In genomic region chr11:18011101-18011733, GRCm38 (mm10) we compare ENCODE assay signal across 8 mouse cellular contexts. TPM values are rescaled to one million over a fixed set of nuclear protein-coding genes. Genes with fewer than 3 reads are reported as not detected.
A peak's percentile ranks its signal among the peaks of the same experiment; 100 is the strongest.
DNase-seq lines count a peak whose midpoint lies in the region; ATAC-seq lines count a peak whose summit lies in the region.

No protein-coding gene starts in this region.

- H3K27me3 ChIP-seq in embryonic facial prominence, embryonic 13.5 days, result no peaks in the 10 kb centered on the region
- no peaks in the 10 kb centered on the region for H3K27me3 ChIP-seq in heart, embryonic 11.5 days (ENCODE audit: control insufficient read depth, insufficient read depth, low read length)
- no peaks in the 10 kb centered on the region for H3K27me3 ChIP-seq in kidney, embryonic 14.5 days (ENCODE audit: control insufficient read depth, insufficient read depth, low read length)

- peak overlapping the region; percentile 17 for H3K4me3 ChIP-seq in embryonic facial prominence, embryonic 13.5 days
- H3K4me3 ChIP-seq in heart, embryonic 11.5 days (ENCODE audit: low read depth, low read length), result peak overlapping the region; percentile 16; the same call in 1 of the 2 replicates
- H3K4me3 ChIP-seq in kidney, embryonic 14.5 days (ENCODE audit: low read length), result no peak overlapping the region

- H3K4me2 ChIP-seq in embryonic facial prominence, embryonic 13.5 days, result peak overlapping the region; percentile 52
- peak overlapping the region; percentile 57 for H3K4me2 ChIP-seq in heart, embryonic 11.5 days
- H3K4me2 ChIP-seq in kidney, embryonic 14.5 days (replicated peaks; ENCODE audit: low read depth, low read length), result peak overlapping the region; percentile 35

- H3K36me3 ChIP-seq in embryonic facial prominence, embryonic 13.5 days, result no peaks in the 10 kb centered on the region
- no peaks in the 10 kb centered on the region for H3K36me3 ChIP-seq in heart, embryonic 11.5 days (ENCODE audit: control insufficient read depth, insufficient read depth, low read length)
- H3K36me3 ChIP-seq in kidney, embryonic 14.5 days (ENCODE audit: control insufficient read depth, insufficient read depth, low read length), result no peaks in the 10 kb centered on the region

- peak; percentile 94 for DNase-seq in ES-CJ7 (ENCODE audit: low read depth, low spot score)
- peak; percentile 84 for DNase-seq in adrenal gland, postnatal 14 days
- peak; percentile 31 for DNase-seq in lung, postnatal 25 days (ENCODE audit: low spot score)
- DNase-seq in right cerebral cortex, postnatal 4 days, result peak; percentile 27

- H3K9me3 ChIP-seq in embryonic facial prominence, embryonic 13.5 days, result no peaks in the 10 kb centered on the region
- no peaks in the 10 kb centered on the region for H3K9me3 ChIP-seq in heart, embryonic 11.5 days (replicated peaks; ENCODE audit: control insufficient read depth, low read length)
- H3K9me3 ChIP-seq in kidney, embryonic 14.5 days (ENCODE audit: control insufficient read depth, low read length), result no peaks in the 10 kb centered on the region

- no peak for ATAC-seq in embryonic facial prominence, embryonic 13.5 days (ENCODE audit: insufficient number of reproducible peaks, insufficient read depth, low FRiP score, low TSS enrichment, low read depth)
- peak; percentile 81 for ATAC-seq in heart, embryonic 11.5 days (replicated peaks; ENCODE audit: insufficient number of reproducible peaks, low FRiP score, low TSS enrichment)
- ATAC-seq in kidney, embryonic 14.5 days (ENCODE audit: low FRiP score, low TSS enrichment), result peak; percentile 90
- no peak for ATAC-seq in erythroblast, adult 5-6 weeks (replicated peaks; ENCODE audit: low FRiP score, poor library complexity, severe bottlenecking)

- H3K9ac ChIP-seq in embryonic facial prominence, embryonic 13.5 days, result no peak overlapping the region
- H3K9ac ChIP-seq in heart, embryonic 11.5 days (ENCODE audit: low read depth, low read length), result 0 out of 2 replicates have a peak overlapping the region, but pooled peaks have one; percentile 22
- H3K9ac ChIP-seq in kidney, embryonic 14.5 days (ENCODE audit: low read depth, low read length), result no peak overlapping the region

- WGBS in embryonic facial prominence, embryonic 13.5 days, result 11% methylated on average over 13 of the region's 13 CpGs
- 12% methylated on average over 13 of the region's 13 CpGs for WGBS in heart, embryonic 11.5 days (ENCODE audit: insufficient replicate concordance)
- WGBS in kidney, embryonic 14.5 days, result 10% methylated on average over 13 of the region's 13 CpGs

- H3K27ac ChIP-seq in embryonic facial prominence, embryonic 13.5 days, result no peak overlapping the region
- H3K27ac ChIP-seq in heart, embryonic 11.5 days (ENCODE audit: low read depth, low read length), result no peak overlapping the region
- H3K27ac ChIP-seq in kidney, embryonic 14.5 days (ENCODE audit: low read depth, low read length), result peak overlapping the region; percentile 62; the same call in 1 of the 2 replicates

- H3K4me1 ChIP-seq in embryonic facial prominence, embryonic 13.5 days, result peaks cover 16% of the 10 kb centered on the region
- H3K4me1 ChIP-seq in heart, embryonic 11.5 days (ENCODE audit: control insufficient read depth, insufficient read depth, low read length), result 0 out of 2 replicates have a peak, but pooled peaks cover 3% of the 10 kb centered on the region
- H3K4me1 ChIP-seq in kidney, embryonic 14.5 days (ENCODE audit: control insufficient read depth, insufficient read depth, low read length), result peaks cover 6% of the 10 kb centered on the region; the same call in 1 of the 2 replicates

RNA-seq across cellular contexts. Expression of gene Etaa1, which starts 57.5 kb away (rescaled TPM):
- total RNA-seq in adrenal gland, postnatal 14 days (2021), result 7.5 and 9.3 TPM in 2 replicates
- polyA plus RNA-seq in embryonic facial prominence, embryonic 13.5 days (2015; fragmentation: Nextera tagmentation; extraction: Ambion mirVana), result 12.6 and 13.5 TPM in 2 replicates
- 11.0 and 11.1 TPM in 2 replicates for polyA plus RNA-seq in heart, embryonic 11.5 days (2014; fragmentation: Nextera tagmentation; extraction: Ambion mirVana)
- polyA plus RNA-seq in kidney, embryonic 14.5 days (2014; fragmentation: Nextera tagmentation; extraction: Ambion mirVana), result 18.5 and 18.8 TPM in 2 replicates
- 1.3 and 7.9 TPM in 2 replicates for total RNA-seq in erythroblast, adult 5-6 weeks (2015; ENCODE audit: low replicate concordance)
- total RNA-seq in erythroblast, adult 5-6 weeks (2017; ENCODE audit: low replicate concordance), result 6.6 and 8.6 TPM in 2 replicates

Comparison
In these comparisons a context has a peak if more than half of its experiments do, and no peak if none do; other contexts are left out.
1. DNase-seq: peak in every context shown above with its lines; median percentile 94 in ES-CJ7; 84 in adrenal gland, postnatal 14 days; 31 in lung, postnatal 25 days; 27 in right cerebral cortex, postnatal 4 days.
2. ATAC-seq: peak in heart, embryonic 11.5 days (single experiment) and kidney, embryonic 14.5 days (single experiment); none in embryonic facial prominence, embryonic 13.5 days (single experiment) and erythroblast, adult 5-6 weeks (single experiment).
3. Peak in every context shown above with its lines, with median percentiles within 50 percentile points of each other: H3K4me2 ChIP-seq.